Mouse (Mus musculus) R1 (cell line): ENCODE measurements around the gene Slc1a2.
A peak's percentile ranks its signal among the peaks of the same experiment; 100 is the strongest.

ENCODE experiments used
- DNase-seq: peaks from one replicate; pipeline ENCODE4 v3.0.0-alpha.2; 2018; ENCODE audit warnings: low read depth, low spot score

Slc1a2 gene

GRCm38 (mm10) chr2:102663339-102663738, 4.9 kb downstream of the Slc1a2 start:
- no peak for DNase-seq

GRCm38 (mm10) chr2:102663865-102664264, 5.4 kb downstream of the Slc1a2 start:
- no peak for DNase-seq

GRCm38 (mm10) chr2:102667981-102668380, 9.5 kb downstream of the Slc1a2 start:
- DNase-seq = no peak

- no peak for DNase-seq
These were observed 11.1 kb downstream of the Slc1a2 start for GRCm38 (mm10) chr2:102669580-102669979.

GRCm38 (mm10) chr2:102674582-102674981, 16.1 kb downstream of the Slc1a2 start:
- no peak for DNase-seq

- DNase-seq = peak; percentile 38
These were observed 16.8 kb downstream of the Slc1a2 start for GRCm38 (mm10) chr2:102675275-102675674.

GRCm38 (mm10) chr2:102676716-102677312, 18.4 kb downstream of the Slc1a2 start:
- DNase-seq = no peak

GRCm38 (mm10) chr2:102677400-102677799, 18.9 kb downstream of the Slc1a2 start:
- no peak for DNase-seq

- no peak for DNase-seq
These were observed 22.9 kb downstream of the Slc1a2 start for GRCm38 (mm10) chr2:102681351-102681750.

- peak; percentile 10 for DNase-seq
These were observed 23.7 kb downstream of the Slc1a2 start for GRCm38 (mm10) chr2:102682168-102682567.

GRCm38 (mm10) chr2:102685371-102686107, 27.1 kb downstream of the Slc1a2 start:
- DNase-seq = peak; percentile 6

- DNase-seq = no peak
These were observed 27.6 kb downstream of the Slc1a2 start for GRCm38 (mm10) chr2:102686108-102686450.

- no peak for DNase-seq
These were observed 35.1 kb downstream of the Slc1a2 start for GRCm38 (mm10) chr2:102693556-102693955.

- no peak for DNase-seq
These were observed 36.3 kb downstream of the Slc1a2 start for GRCm38 (mm10) chr2:102694750-102695149.

GRCm38 (mm10) chr2:102695541-102695940, 37.1 kb downstream of the Slc1a2 start:
- peak; percentile 28 for DNase-seq

GRCm38 (mm10) chr2:102697732-102698131, 39.3 kb downstream of the Slc1a2 start:
- no peak for DNase-seq

GRCm38 (mm10) chr2:102699921-102700320, 41.5 kb downstream of the Slc1a2 start:
- no peak for DNase-seq

GRCm38 (mm10) chr2:102700695-102701094, 42.2 kb downstream of the Slc1a2 start:
- no peak for DNase-seq

- no peak for DNase-seq
These were observed 42.9 kb downstream of the Slc1a2 start for GRCm38 (mm10) chr2:102701382-102701781.

- DNase-seq = no peak
These were observed 45.1 kb downstream of the Slc1a2 start for GRCm38 (mm10) chr2:102703556-102703955.

GRCm38 (mm10) chr2:102704781-102705180, 46.3 kb downstream of the Slc1a2 start:
- no peak for DNase-seq

GRCm38 (mm10) chr2:102711511-102711910, 53.1 kb downstream of the Slc1a2 start:
- DNase-seq = no peak

- DNase-seq = no peak
These were observed 53.6 kb downstream of the Slc1a2 start for GRCm38 (mm10) chr2:102712049-102712448.
